Mouse (Mus musculus) erythroblast, embryonic 14.5 days (primary cell): ENCODE results near the gene 1190005I06Rik.

Experiments used
- GATA1 ChIP-seq: IDR thresholded peaks from 2 replicates; pipeline ENCODE4 v1.6.1; 2012; ENCODE audit warnings: low read length, inconsistent platforms, mixed read lengths
- TAL1 ChIP-seq: IDR thresholded peaks from 3 replicates; pipeline ENCODE4 v1.6.1; 2012; ENCODE audit warnings: low read length, inconsistent platforms, mixed read lengths

DNA sequence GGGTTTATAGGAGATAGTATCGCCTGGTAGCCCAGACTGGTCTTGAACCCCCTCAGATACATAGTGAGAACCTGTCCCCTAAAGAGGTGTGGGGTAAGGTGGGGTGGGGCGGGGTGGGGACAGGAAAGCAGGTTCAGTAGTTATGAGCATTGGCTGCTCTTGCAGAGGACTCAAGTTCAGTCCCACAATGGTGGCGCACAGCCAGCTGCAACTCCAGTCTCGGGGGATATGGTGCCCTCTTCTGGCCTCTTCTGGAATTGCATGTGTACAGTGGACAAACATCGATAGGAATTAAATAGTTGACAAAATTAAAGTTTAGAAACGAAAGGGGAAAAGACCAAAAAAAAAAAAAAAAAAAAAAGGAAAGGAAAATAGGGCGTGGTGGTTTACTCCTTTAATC is 47.9 kb downstream of the 1190005I06Rik start:
- TF ChIP-seq GATA1 (no peak), TAL1 (no peak)
